Mouse (Mus musculus) cerebellum, adult 2 months (tissue): ENCODE measurements at regions not wholly inside any gene's neighbourhood (a gene's known extent, or its start where the extent isn't known, plus 50 kb on each side); places are given as distances from the start of the nearest gene placed in this dataset.
A peak's percentile ranks its signal among the peaks of the same experiment; 100 is the strongest.

Source experiments
- DNase-seq, 2 experiments: peaks; one replicate each; pipeline ENCODE4 v3.0.0; 2021
- H3K27ac ChIP-seq: fragments of 200-500 bp; 2 replicates; pipeline ENCODE4 v1.5.1; 2012; ENCODE audit warnings: low read length, control low read depth, inconsistent platforms; ENCODE audit not compliant: insufficient read depth
- H3K27me3 ChIP-seq: fragments of 200-500 bp; 2 replicates; pipeline ENCODE4 v1.6.1; 2012; ENCODE audit warnings: inconsistent platforms, mild to moderate bottlenecking, low read length, moderate library complexity; ENCODE audit not compliant: control insufficient read depth, insufficient read depth
- H3K4me1 ChIP-seq: fragments of 200-500 bp; 2 replicates; pipeline ENCODE4 v1.6.1; 2011; ENCODE audit warnings: low read length; ENCODE audit not compliant: control insufficient read depth, insufficient read depth
- H3K4me3 ChIP-seq: fragments of 200-500 bp; replicated peaks from 2 replicates; pipeline ENCODE3; 2011; ENCODE audit warnings: mild to moderate bottlenecking, low read depth, low read length, control low read depth; ENCODE audit not compliant: insufficient read depth
- CTCF ChIP-seq: fragments of 200-500 bp; IDR thresholded peaks from 2 replicates; pipeline ENCODE4 v1.5.1; 2011; ENCODE audit warnings: low read depth, mild to moderate bottlenecking, control low read depth, low read length, moderate library complexity, borderline replicate concordance; ENCODE audit not compliant: insufficient read depth
- POLR2A ChIP-seq: fragments of 200-500 bp; IDR thresholded peaks from 2 replicates; pipeline ENCODE4 v1.6.1; 2011; ENCODE audit warnings: low read length, control low read depth, borderline replicate concordance; ENCODE audit not compliant: insufficient read depth
- WGBS: fragments of 180-500 bp; shearing (Covaris S2); methylation state at CpG from one replicate; pipeline ENCODE4 v1.1.7; 2018; 5-methylcytosine and 5-hydroxymethylcytosine counted together

DNA sequence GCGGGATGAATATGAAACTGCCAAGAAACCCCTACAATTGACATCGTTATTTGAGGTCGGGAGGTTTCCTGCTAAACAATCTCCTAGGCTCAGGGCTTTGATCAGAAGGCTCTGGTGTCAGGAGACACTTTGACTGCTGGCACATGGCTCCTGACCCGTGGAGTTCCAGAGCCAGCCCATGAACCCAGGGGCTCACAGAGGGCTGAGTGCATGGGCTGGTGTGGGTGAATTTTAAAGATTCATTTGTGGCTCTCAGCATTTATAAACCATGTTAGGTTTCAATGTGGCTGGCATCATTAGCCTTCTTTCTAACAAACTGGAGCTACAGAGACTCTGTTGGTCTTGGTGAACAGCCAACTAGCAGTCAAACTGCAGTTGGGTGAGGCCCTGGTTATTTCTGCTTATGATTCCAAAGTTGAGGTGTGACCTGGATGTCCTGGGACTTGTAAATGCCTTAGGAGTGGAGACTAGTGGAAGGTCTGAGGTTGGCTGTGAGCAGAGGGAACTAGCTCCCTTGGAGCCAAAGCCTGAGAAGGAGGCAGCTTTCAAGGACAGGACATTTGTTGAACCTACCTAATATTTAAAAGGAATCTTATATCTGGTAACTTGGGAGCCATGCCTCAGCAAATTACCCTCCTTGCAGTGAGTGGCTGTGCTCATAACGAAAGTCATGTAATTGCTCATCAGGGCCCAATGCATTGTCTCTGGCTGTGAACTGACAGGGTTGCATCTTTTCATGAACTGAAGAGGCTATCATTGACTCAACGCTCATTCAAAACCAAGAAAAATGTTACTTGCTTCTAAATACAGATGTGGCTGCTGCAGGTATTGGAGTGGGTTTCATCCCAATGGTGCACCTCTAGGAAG is 108.0 kb upstream of the Mki67 start:
- Histone ChIP-seq H3K27me3 (no peaks in the 10 kb centered on the region; the same call in 1 of the 2 replicates), H3K4me1 (no peaks in the 10 kb centered on the region), H3K4me3 (no peak overlapping the region), H3K27ac (no peak overlapping the region)
- no peak for DNase-seq
- no peak for TF ChIP-seq CTCF
- no peak for TF ChIP-seq POLR2A
- WGBS, result 67% methylated on average over 6 of the region's 6 CpGs

DNA sequence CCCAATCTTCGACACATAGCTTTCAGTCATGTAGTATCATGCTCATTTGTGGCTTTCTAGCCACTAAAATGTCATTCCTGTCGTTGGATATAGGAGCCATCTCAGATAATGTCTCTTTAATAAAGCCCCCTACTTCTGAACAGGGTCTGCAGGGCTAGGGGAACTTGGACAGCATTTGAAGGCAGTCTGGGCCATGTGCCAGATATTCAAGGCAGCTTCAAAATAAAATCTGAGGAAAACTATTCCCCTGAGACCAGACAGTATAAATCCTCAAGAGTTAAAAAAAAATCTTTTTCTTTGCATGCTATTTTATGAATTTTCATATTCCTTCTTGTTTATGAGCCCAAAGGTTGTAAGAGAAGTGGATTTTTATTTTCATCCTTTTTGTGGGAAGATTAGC is 113.1 kb upstream of the Mki67 start:
- TF ChIP-seq POLR2A (no peak), CTCF (no peak)
- WGBS, result 26% methylated on average over 2 of the region's 2 CpGs
- no peak for DNase-seq

DNA sequence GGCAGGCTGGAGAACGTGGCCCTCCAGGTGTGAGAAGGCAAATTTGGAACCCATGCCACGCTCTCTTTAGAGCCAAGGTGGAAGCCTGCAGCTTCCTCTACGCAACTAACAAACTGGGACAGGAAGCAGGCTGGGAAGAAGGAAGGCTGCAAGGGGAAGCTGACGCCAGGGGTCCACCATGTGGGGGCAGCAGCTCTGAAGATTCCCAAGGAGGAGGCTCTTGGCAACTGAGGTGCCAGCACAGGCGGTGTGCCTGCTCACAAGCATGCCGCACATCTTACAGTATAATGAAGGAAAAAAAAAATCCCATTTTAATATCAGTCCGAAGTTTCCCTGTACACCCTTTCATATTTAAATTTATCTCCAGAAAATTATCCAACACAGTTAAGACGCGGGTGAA is 117.3 kb upstream of the Mki67 start:
- no peak overlapping the region for H3K27ac ChIP-seq

More for the DNA sequence above, 113.1 kb upstream of the Mki67 start:
- Histone ChIP-seq H3K4me3 (no peak overlapping the region), H3K27ac (no peak overlapping the region), H3K4me1 (no peaks in the 10 kb centered on the region), H3K27me3 (peaks cover 1% of the 10 kb centered on the region; the same call in 1 of the 2 replicates)

DNA sequence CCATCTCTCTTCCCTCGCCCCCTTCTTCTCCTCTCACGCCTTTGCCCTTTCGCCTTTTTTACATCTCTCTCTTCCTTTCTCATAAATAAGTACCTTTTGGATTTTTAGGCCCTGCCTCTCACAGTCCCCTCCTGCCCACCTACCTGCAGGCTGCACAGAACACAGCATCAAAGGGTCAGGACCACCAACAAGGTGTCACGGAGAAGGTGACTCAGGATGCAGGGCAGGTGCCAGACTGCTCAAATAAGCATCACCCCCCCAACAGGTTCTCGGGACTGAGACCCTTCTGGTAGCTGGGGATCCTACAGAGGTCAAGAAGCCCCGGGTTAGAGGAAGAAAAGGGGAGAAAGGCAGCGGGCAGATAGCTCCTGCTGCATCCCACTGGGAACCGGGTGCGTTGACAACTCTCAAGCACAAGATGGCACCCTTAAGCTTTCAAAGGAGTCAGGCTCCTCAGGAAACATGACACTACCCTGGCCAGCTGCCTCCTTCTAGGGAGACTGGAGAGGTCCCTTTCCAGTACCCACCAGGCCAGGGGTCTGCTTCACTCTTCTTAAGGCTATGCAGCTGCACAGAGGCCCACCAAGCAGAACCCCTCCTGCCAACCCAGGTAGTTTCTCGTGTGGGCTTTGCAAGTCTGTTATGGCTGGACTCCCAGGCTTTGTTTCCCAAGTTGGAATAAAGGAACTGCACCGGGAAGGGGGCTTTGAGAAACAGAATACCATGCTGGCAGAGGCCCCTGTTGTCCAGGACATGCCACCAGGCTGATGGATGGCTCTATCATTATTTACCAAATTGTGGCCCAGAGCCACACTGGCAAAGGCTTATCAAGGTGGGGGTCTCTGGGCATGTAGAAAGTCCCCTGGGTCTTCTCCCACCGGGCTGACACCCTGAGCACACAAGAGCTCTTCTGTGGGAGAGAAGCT is 120.9 kb upstream of the Mki67 start:
- Histone ChIP-seq H3K27me3 (peaks cover 1% of the 10 kb centered on the region; the same call in 1 of the 2 replicates), H3K4me1 (no peaks in the 10 kb centered on the region), H3K27ac (no peak overlapping the region), H3K4me3 (no peak overlapping the region)
- DNase-seq, result peak; percentile 24 to 44
- TF ChIP-seq CTCF (peak; percentile 69), POLR2A (no peak)
- 36% methylated on average over 12 of the region's 12 CpGs for WGBS

More for the DNA sequence above, 117.3 kb upstream of the Mki67 start:
- no peaks in the 10 kb centered on the region for H3K4me1 ChIP-seq
- 12% methylated on average over 9 of the region's 9 CpGs for WGBS
- no peak for TF ChIP-seq CTCF
- no peak for TF ChIP-seq POLR2A
- no peak overlapping the region for H3K4me3 ChIP-seq
- peaks cover 1% of the 10 kb centered on the region; the same call in 1 of the 2 replicates for H3K27me3 ChIP-seq
- no peak for DNase-seq

DNA sequence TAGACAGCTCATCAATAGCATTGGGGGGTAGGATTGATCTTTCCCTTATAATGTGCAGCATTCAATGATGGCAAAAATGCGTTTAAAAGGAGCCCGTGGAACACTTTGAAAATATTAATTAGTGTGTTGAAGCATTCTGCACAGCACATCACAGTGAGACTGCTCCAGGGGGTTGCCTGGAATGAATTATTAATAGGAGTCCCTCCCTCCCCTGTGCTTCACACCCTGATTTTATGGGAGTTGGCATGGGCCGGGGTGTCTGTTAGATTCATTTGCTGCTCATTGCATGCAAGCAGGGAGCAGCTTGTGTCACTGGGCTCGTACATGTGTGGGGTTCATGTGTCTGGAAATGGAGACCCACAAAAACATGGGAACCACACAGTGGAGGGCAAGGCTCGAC is 127.9 kb upstream of the Mki67 start:
- WGBS, result 50% methylated on average over 5 of the region's 5 CpGs
- Histone ChIP-seq H3K27me3 (no peaks in the 10 kb centered on the region; the same call in 1 of the 2 replicates), H3K4me1 (no peaks in the 10 kb centered on the region), H3K27ac (no peak overlapping the region), H3K4me3 (no peak overlapping the region)
- TF ChIP-seq POLR2A (no peak), CTCF (no peak)
- DNase-seq, result no peak

DNA sequence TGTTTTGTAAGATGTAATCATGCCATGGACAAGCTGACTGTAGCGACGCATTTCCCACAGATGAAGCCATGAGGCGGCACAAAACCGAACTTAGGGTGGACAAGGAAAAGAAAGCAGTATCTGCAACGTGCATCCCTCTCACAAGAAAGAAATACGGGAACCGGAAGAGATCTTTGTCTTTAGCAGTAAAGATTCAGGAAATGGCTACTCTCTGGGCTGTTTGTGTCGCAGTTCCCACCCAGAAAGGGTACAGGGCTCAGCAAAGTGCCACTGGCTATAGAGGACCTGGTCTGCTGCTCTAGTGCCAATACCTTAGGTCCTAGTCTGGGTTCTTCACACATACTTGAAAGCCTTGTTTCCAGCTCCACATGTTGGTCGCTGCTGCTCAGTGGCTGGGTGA is 131.1 kb upstream of the Mki67 start:
- DNase-seq, result no peak
- no peak for TF ChIP-seq CTCF
- TF ChIP-seq POLR2A, result no peak
- Histone ChIP-seq H3K4me1 (no peaks in the 10 kb centered on the region), H3K4me3 (no peak overlapping the region), H3K27ac (no peak overlapping the region), H3K27me3 (no peaks in the 10 kb centered on the region; the same call in 1 of the 2 replicates)
- WGBS, result 88% methylated on average over 9 of the region's 9 CpGs

DNA sequence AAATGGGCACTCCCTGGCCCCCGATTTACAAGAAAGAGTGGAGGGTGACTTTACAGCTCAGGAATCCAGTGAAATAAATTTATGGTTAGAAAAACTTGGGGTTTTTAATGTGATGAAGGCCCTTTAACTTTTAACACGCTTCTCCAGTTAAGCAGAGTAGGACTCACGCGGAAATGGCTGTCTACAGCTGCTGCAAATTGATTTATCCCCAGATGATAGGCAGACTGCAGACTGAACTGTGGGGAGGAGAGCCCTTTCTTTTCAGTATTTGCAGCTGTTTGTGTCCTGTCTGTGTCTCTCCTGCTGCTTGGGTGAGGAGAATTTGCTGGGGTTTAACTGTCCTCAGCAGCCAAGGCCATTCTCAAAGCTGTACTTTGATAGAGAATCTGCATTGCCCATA is 132.0 kb upstream of the Mki67 start:
- WGBS, result 86% methylated on average over 4 of the region's 4 CpGs
- Histone ChIP-seq H3K27me3 (no peaks in the 10 kb centered on the region; the same call in 1 of the 2 replicates), H3K4me3 (no peak overlapping the region), H3K27ac (no peak overlapping the region), H3K4me1 (no peaks in the 10 kb centered on the region)
- no peak for DNase-seq
- TF ChIP-seq POLR2A, result no peak
- no peak for TF ChIP-seq CTCF
